Mouse (Mus musculus) adrenal gland, adult 10 weeks (tissue): Measurements from ENCODE around the gene Gpr25. TPM values are rescaled to one million over a fixed set of nuclear protein-coding genes. Genes with fewer than 3 reads are reported as not detected.

Experiments used
- polyA plus RNA-seq: library from polyadenylated mRNA; stranded (reverse); fragments of 350-450 nt; fragmentation: Illumina TruSeq; extraction: RNeasy Lipid Tissue Mini Kit (QIAGEN cat#74804); gene quantifications from one replicate; pipeline ENCODE4 v1.2.3, GENCODE M21; 2014; ENCODE audit warnings: low read depth, low replicate concordance

Gene Gpr25
- not detected for polyA plus RNA-seq

DNA sequence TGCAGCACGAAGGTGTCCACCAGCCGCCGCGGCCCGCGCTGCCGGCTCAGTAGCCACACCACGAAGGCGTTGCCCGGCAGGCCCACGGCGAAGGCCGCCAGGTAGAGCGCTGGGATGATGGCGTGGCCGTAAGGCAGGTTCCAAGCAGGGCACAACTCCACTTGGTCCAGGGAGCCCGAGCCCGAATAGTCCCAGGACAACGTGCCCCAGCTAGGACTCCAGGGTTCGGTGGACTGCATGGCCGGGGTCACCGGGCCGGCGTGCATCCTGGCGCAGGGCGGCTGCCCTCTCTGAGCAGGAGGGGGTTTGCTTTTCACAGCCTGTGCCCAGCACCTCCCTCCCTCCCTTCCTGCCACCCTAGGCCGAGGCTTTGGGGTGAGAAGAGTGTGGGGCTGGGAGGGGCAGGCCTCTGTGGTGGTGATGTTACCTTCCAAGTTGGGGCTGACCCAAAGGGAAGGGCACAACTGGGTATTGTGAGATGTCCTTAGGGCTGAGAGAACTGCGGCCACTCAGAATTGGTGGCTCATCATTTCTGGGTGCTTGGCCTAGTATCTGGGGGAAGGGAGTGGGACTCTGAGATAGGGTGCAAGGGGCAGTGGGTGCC lies at the start of gene Gpr25:
Gpr25 (minus strand) TSS at position 239 of the 604 bp plus-strand sequence.

GRCm38 (mm10) chr1:136233892-136234594 lies 26.6 kb downstream of the Gpr25 start, which contains the start of gene Inava:
TSS of gene Inava (minus strand) at chr1:136234264.

DNA sequence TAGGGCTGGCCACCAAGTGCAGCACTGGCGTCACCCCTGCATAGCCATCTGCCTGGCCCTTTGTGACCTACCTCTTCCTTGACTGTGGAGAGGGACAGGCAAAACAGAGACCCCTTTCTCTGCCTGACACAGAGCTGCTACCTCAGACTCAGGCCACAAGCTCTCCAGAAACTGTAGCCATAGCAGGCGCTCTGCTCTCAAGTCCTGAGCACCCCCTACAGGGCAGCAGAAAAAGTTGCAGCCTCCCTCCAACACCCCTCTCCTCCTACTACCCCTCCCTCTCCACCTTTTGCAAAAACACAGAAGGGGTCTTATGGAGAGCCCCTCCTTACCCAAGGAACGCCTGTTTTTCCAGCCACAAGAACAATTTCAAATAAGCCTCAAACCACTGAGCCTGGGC lies 47.9 kb downstream of the Gpr25 start, which contains the start of gene Mroh3:
Mroh3 (minus strand) TSS at position 26 of the 400 bp plus-strand sequence.

Other genes with a start within 250 kb of the Gpr25 start
- not detected for gene Ascl5, start 210.1 kb downstream of the Gpr25 start, polyA plus RNA-seq
- 0.41 TPM for gene Cacna1s, start 208.1 kb downstream of the Gpr25 start, polyA plus RNA-seq
- gene Kif21b, start 129.5 kb downstream of the Gpr25 start, polyA plus RNA-seq: 0.23 TPM
- gene Mroh3, start 48.0 kb downstream of the Gpr25 start, polyA plus RNA-seq: not detected
- not detected for gene Inava, start 26.6 kb downstream of the Gpr25 start, polyA plus RNA-seq
- gene Camsap2, start 85.2 kb upstream of the Gpr25 start, polyA plus RNA-seq: 84.3 TPM
- gene Ddx59, start 154.4 kb upstream of the Gpr25 start, polyA plus RNA-seq: 4.7 TPM
- 0.76 TPM for gene Kif14, start 205.5 kb upstream of the Gpr25 start, polyA plus RNA-seq